Mouse (Mus musculus): Measurements from ENCODE around the gene Smpd4. TPM values are rescaled to one million over a fixed set of nuclear protein-coding genes. Genes with fewer than 3 reads are reported as not detected.

Gene Smpd4
- polyA plus RNA-seq (2014; fragmentation: Nextera tagmentation; extraction: Ambion mirVana) = 67.9 and 71.1 TPM in 2 replicates

GRCm38 (mm10) chr16:17619198-17620105 is at the start of gene Smpd4:
TSS of gene Smpd4 (plus strand) at chr16:17619354.
- peak within 1 kb of the TSS; percentile 87 for H3K4me3 ChIP-seq (ENCODE audit: low read depth, low read length)
- WGBS = 2% methylated on average over 60 of the region's 60 CpGs
- 0 out of 2 replicates have a peak, but pooled peaks cover 3% of the 10 kb centered on the region for H3K4me1 ChIP-seq (ENCODE audit: control insufficient read depth, insufficient read depth, low read length)
- ATAC-seq (ENCODE audit: insufficient number of reproducible peaks, low FRiP score, low TSS enrichment, low read depth) (peak; percentile 79), DNase-seq (ENCODE audit: low spot score) (peak; percentile 99)
- no peaks in the 10 kb centered on the region for H3K27me3 ChIP-seq (ENCODE audit: control insufficient read depth, insufficient read depth, low read length)
- H3K9me3 ChIP-seq (ENCODE audit: control insufficient read depth, low read length) = no peaks in the 10 kb centered on the region
- no peak within 1 kb of the TSS for H3K27ac ChIP-seq (replicated peaks; ENCODE audit: low read depth, low read length)
- H3K4me2 ChIP-seq (ENCODE audit: low read depth, severe bottlenecking) = peak within 1 kb of the TSS; percentile 52
- H3K9ac ChIP-seq (ENCODE audit: low read length) = peak within 1 kb of the TSS; percentile 87
- H3K36me3 ChIP-seq (ENCODE audit: control insufficient read depth, insufficient read depth, low read length) = no peaks in the 10 kb centered on the region; the same call in 1 of the 2 replicates

GRCm38 (mm10) chr16:17575870-17576824 is 43.0 kb upstream of the Smpd4 start:
- H3K27me3 ChIP-seq (ENCODE audit: control insufficient read depth, insufficient read depth, low read length) = peaks cover 27% of the 10 kb centered on the region
- no peaks in the 10 kb centered on the region for H3K9me3 ChIP-seq (ENCODE audit: control insufficient read depth, low read length)
- no peaks in the 10 kb centered on the region for H3K36me3 ChIP-seq (ENCODE audit: control insufficient read depth, insufficient read depth, low read length)
- no peak for ATAC-seq (ENCODE audit: insufficient number of reproducible peaks, low FRiP score, low TSS enrichment, low read depth)
- H3K9ac ChIP-seq (ENCODE audit: low read length) = peak overlapping the region; percentile 32; the same call in 1 of the 2 replicates
- no peak overlapping the region for H3K27ac ChIP-seq (replicated peaks; ENCODE audit: low read depth, low read length)
- peak; percentile 46 for DNase-seq (ENCODE audit: low spot score)
- no peaks in the 10 kb centered on the region for H3K4me1 ChIP-seq (ENCODE audit: control insufficient read depth, insufficient read depth, low read length)
- peak overlapping the region; percentile 41 for H3K4me3 ChIP-seq (ENCODE audit: low read depth, low read length)
- WGBS = 14% methylated on average over 45 of the region's 45 CpGs
- H3K4me2 ChIP-seq (ENCODE audit: low read depth, severe bottlenecking) = peak overlapping the region; percentile 63

GRCm38 (mm10) chr16:17576825-17577215 is 42.3 kb upstream of the Smpd4 start:
- Histone ChIP-seq H3K36me3 (ENCODE audit: control insufficient read depth, insufficient read depth, low read length) (no peaks in the 10 kb centered on the region), H3K27ac (replicated peaks; ENCODE audit: low read depth, low read length) (no peak overlapping the region), H3K9ac (ENCODE audit: low read length) (no peak overlapping the region), H3K27me3 (ENCODE audit: control insufficient read depth, insufficient read depth, low read length) (peaks cover 27% of the 10 kb centered on the region), H3K4me1 (ENCODE audit: control insufficient read depth, insufficient read depth, low read length) (no peaks in the 10 kb centered on the region), H3K4me2 (ENCODE audit: low read depth, severe bottlenecking) (peak overlapping the region; percentile 63), H3K9me3 (ENCODE audit: control insufficient read depth, low read length) (no peaks in the 10 kb centered on the region), H3K4me3 (ENCODE audit: low read depth, low read length) (peak overlapping the region; percentile 41)
- no peak for DNase-seq (ENCODE audit: low spot score)
- 20% methylated on average over 8 of the region's 8 CpGs for WGBS
- no peak for ATAC-seq (ENCODE audit: insufficient number of reproducible peaks, low FRiP score, low TSS enrichment, low read depth)

GRCm38 (mm10) chr16:17583064-17583463 is 36.1 kb upstream of the Smpd4 start, which contains the start of gene Slc7a4:
TSS of gene Slc7a4 (minus strand) at chr16:17583214.
- Histone ChIP-seq H3K4me3 (ENCODE audit: low read depth, low read length) (no peak within 1 kb of the TSS), H3K4me1 (ENCODE audit: control insufficient read depth, insufficient read depth, low read length) (no peaks in the 10 kb centered on the region), H3K9me3 (ENCODE audit: control insufficient read depth, low read length) (no peaks in the 10 kb centered on the region), H3K27me3 (ENCODE audit: control insufficient read depth, insufficient read depth, low read length) (no peaks in the 10 kb centered on the region), H3K9ac (ENCODE audit: low read length) (no peak within 1 kb of the TSS), H3K27ac (replicated peaks; ENCODE audit: low read depth, low read length) (no peak within 1 kb of the TSS), H3K4me2 (ENCODE audit: low read depth, severe bottlenecking) (no peak within 1 kb of the TSS), H3K36me3 (ENCODE audit: control insufficient read depth, insufficient read depth, low read length) (no peaks in the 10 kb centered on the region)
- DNase-seq (ENCODE audit: low spot score) = peak; percentile 66
- no peak for ATAC-seq (ENCODE audit: insufficient number of reproducible peaks, low FRiP score, low TSS enrichment, low read depth)
- WGBS = 13% methylated on average over 8 of the region's 8 CpGs

- no peak overlapping the region for H3K4me2 ChIP-seq (ENCODE audit: low read depth, severe bottlenecking)
- H3K9ac ChIP-seq (ENCODE audit: low read length) = no peak overlapping the region
- no peak overlapping the region for H3K4me3 ChIP-seq (ENCODE audit: low read depth, low read length)
- DNase-seq (ENCODE audit: low spot score) (no peak), ATAC-seq (ENCODE audit: insufficient number of reproducible peaks, low FRiP score, low TSS enrichment, low read depth) (no peak)
- no peaks in the 10 kb centered on the region; the same call in 1 of the 2 replicates for H3K9me3 ChIP-seq (ENCODE audit: control insufficient read depth, low read length)
- no peak overlapping the region for H3K27ac ChIP-seq (replicated peaks; ENCODE audit: low read depth, low read length)
- 88% methylated on average over 7 of the region's 7 CpGs for WGBS
- no peaks in the 10 kb centered on the region for H3K4me1 ChIP-seq (ENCODE audit: control insufficient read depth, insufficient read depth, low read length)
- H3K36me3 ChIP-seq (ENCODE audit: control insufficient read depth, insufficient read depth, low read length) = no peaks in the 10 kb centered on the region
- H3K27me3 ChIP-seq (ENCODE audit: control insufficient read depth, insufficient read depth, low read length) = no peaks in the 10 kb centered on the region
Measured at GRCm38 (mm10) chr16:17584555-17584954, 34.6 kb upstream of the Smpd4 start.

- Histone ChIP-seq H3K9ac (ENCODE audit: low read length) (no peak overlapping the region), H3K9me3 (ENCODE audit: control insufficient read depth, low read length) (no peaks in the 10 kb centered on the region; the same call in 1 of the 2 replicates), H3K27ac (replicated peaks; ENCODE audit: low read depth, low read length) (no peak overlapping the region), H3K27me3 (ENCODE audit: control insufficient read depth, insufficient read depth, low read length) (no peaks in the 10 kb centered on the region), H3K36me3 (ENCODE audit: control insufficient read depth, insufficient read depth, low read length) (no peaks in the 10 kb centered on the region), H3K4me1 (ENCODE audit: control insufficient read depth, insufficient read depth, low read length) (no peaks in the 10 kb centered on the region), H3K4me3 (ENCODE audit: low read depth, low read length) (no peak overlapping the region), H3K4me2 (ENCODE audit: low read depth, severe bottlenecking) (no peak overlapping the region)
- ATAC-seq (ENCODE audit: insufficient number of reproducible peaks, low FRiP score, low TSS enrichment, low read depth) = no peak
- DNase-seq (ENCODE audit: low spot score) = no peak
- 35% methylated on average over 2 of the region's 2 CpGs for WGBS
Measured at GRCm38 (mm10) chr16:17590731-17591130, 28.4 kb upstream of the Smpd4 start.

- Histone ChIP-seq H3K36me3 (ENCODE audit: control insufficient read depth, insufficient read depth, low read length) (no peaks in the 10 kb centered on the region), H3K4me2 (ENCODE audit: low read depth, severe bottlenecking) (no peak overlapping the region), H3K4me1 (ENCODE audit: control insufficient read depth, insufficient read depth, low read length) (no peaks in the 10 kb centered on the region), H3K9ac (ENCODE audit: low read length) (no peak overlapping the region), H3K27me3 (ENCODE audit: control insufficient read depth, insufficient read depth, low read length) (no peaks in the 10 kb centered on the region), H3K9me3 (ENCODE audit: control insufficient read depth, low read length) (no peaks in the 10 kb centered on the region), H3K4me3 (ENCODE audit: low read depth, low read length) (no peak overlapping the region), H3K27ac (replicated peaks; ENCODE audit: low read depth, low read length) (no peak overlapping the region)
- 66% methylated on average over 3 of the region's 3 CpGs for WGBS
- DNase-seq (ENCODE audit: low spot score) = no peak
- no peak for ATAC-seq (ENCODE audit: insufficient number of reproducible peaks, low FRiP score, low TSS enrichment, low read depth)
Measured at GRCm38 (mm10) chr16:17600944-17601562, 18.1 kb upstream of the Smpd4 start.

GRCm38 (mm10) chr16:17604941-17605340 is 14.2 kb upstream of the Smpd4 start:
- 83% methylated on average over 4 of the region's 4 CpGs for WGBS

More at GRCm38 (mm10) chr16:17604941-17605340, 14.2 kb upstream of the Smpd4 start:
- Histone ChIP-seq H3K27ac (replicated peaks; ENCODE audit: low read depth, low read length) (no peak overlapping the region), H3K27me3 (ENCODE audit: control insufficient read depth, insufficient read depth, low read length) (no peaks in the 10 kb centered on the region), H3K9me3 (ENCODE audit: control insufficient read depth, low read length) (no peaks in the 10 kb centered on the region), H3K9ac (ENCODE audit: low read length) (no peak overlapping the region), H3K4me3 (ENCODE audit: low read depth, low read length) (no peak overlapping the region), H3K4me2 (ENCODE audit: low read depth, severe bottlenecking) (no peak overlapping the region), H3K36me3 (ENCODE audit: control insufficient read depth, insufficient read depth, low read length) (no peaks in the 10 kb centered on the region), H3K4me1 (ENCODE audit: control insufficient read depth, insufficient read depth, low read length) (no peaks in the 10 kb centered on the region)
- DNase-seq (ENCODE audit: low spot score) (no peak), ATAC-seq (ENCODE audit: insufficient number of reproducible peaks, low FRiP score, low TSS enrichment, low read depth) (no peak)
